Comparison of ENCODE assay signal across 8 mouse cellular contexts in genomic region chr12:51690893-51691844, GRCm38 (mm10). TPM values are rescaled to one million over a fixed set of nuclear protein-coding genes. Genes with fewer than 3 reads are reported as not detected.
DNase-seq lines count a peak whose midpoint lies in the region; ATAC-seq lines count a peak whose summit lies in the region.

TSS of gene Ap4s1 (plus strand) at chr12:51691033.

- peak; percentile 81 for DNase-seq in CD4-positive, CD25-positive, alpha-beta regulatory T cell, adult 2 months (ENCODE audit: low read depth, low spot score)
- DNase-seq in forebrain, embryonic 10.5 days (ENCODE audit: extremely low spot score, low spot score): peak; percentile 82
- peak; percentile 81 for DNase-seq in kidney, postnatal 14 days
- peak; percentile 83 for DNase-seq in neural tube, embryonic 11.5 days (ENCODE audit: low spot score)

- peak within 1 kb of the TSS; percentile 94 for H3K27ac ChIP-seq in brown adipose tissue, adult 24 weeks (replicated peaks; ENCODE audit: low read depth, low read length)
- peak within 1 kb of the TSS; percentile 100 for H3K27ac ChIP-seq in forebrain, embryonic 10.5 days
- H3K27ac ChIP-seq in heart, embryonic 14.5 days (replicated peaks in 1 of 2; ENCODE audit: control insufficient read depth in 1 of 2, insufficient read depth in 1 of 2, low read depth in 2 of 2, low read length in 2 of 2): peak within 1 kb of the TSS; percentile 99 to 100
- peak within 1 kb of the TSS; percentile 99 for H3K27ac ChIP-seq in liver, embryonic 15.5 days (replicated peaks)
- peak within 1 kb of the TSS; percentile 100 for H3K27ac ChIP-seq in neural tube, embryonic 11.5 days (ENCODE audit: low read depth, low read length)
- peak within 1 kb of the TSS; percentile 100 for H3K27ac ChIP-seq in stomach, embryonic 16.5 days (ENCODE audit: low read length)

- no peaks in the 10 kb centered on the region for H3K27me3 ChIP-seq in forebrain, embryonic 10.5 days (ENCODE audit: poor library complexity, severe bottlenecking)
- H3K27me3 ChIP-seq in heart, embryonic 14.5 days (ENCODE audit: control insufficient read depth, insufficient read depth, low read length): no peaks in the 10 kb centered on the region
- H3K27me3 ChIP-seq in liver, embryonic 15.5 days: no peaks in the 10 kb centered on the region
- no peaks in the 10 kb centered on the region for H3K27me3 ChIP-seq in neural tube, embryonic 11.5 days (ENCODE audit: control insufficient read depth, insufficient read depth, low read length)
- H3K27me3 ChIP-seq in stomach, embryonic 16.5 days (ENCODE audit: control insufficient read depth, insufficient read depth, low read length): no peaks in the 10 kb centered on the region

- H3K4me1 ChIP-seq in brown adipose tissue, adult 24 weeks (ENCODE audit: control insufficient read depth, insufficient read depth, insufficient read length, low read length): peaks cover 20% of the 10 kb centered on the region
- H3K4me1 ChIP-seq in forebrain, embryonic 10.5 days: peaks cover 32% of the 10 kb centered on the region
- H3K4me1 ChIP-seq in heart, embryonic 14.5 days (ENCODE audit: control insufficient read depth in 2 of 2, insufficient read depth in 2 of 2, low read length in 2 of 2): peaks cover 5 to 36% of the 10 kb centered on the region in 2 experiments; a peak in 3 of 4 replicates
- peaks cover 53% of the 10 kb centered on the region for H3K4me1 ChIP-seq in liver, embryonic 15.5 days (replicated peaks)
- H3K4me1 ChIP-seq in neural tube, embryonic 11.5 days (ENCODE audit: control insufficient read depth, insufficient read depth, low read length): no peaks in the 10 kb centered on the region; the same call in 1 of the 2 replicates
- H3K4me1 ChIP-seq in stomach, embryonic 16.5 days (ENCODE audit: control insufficient read depth, insufficient read depth, low read length): peaks cover 16% of the 10 kb centered on the region

- H3K36me3 ChIP-seq in forebrain, embryonic 10.5 days (replicated peaks): 0 out of 2 replicates have a peak, but pooled peaks cover 5% of the 10 kb centered on the region
- H3K36me3 ChIP-seq in heart, embryonic 14.5 days (ENCODE audit: control insufficient read depth, insufficient read depth, low read length): no peaks in the 10 kb centered on the region
- no peaks in the 10 kb centered on the region for H3K36me3 ChIP-seq in liver, embryonic 15.5 days (replicated peaks)
- H3K36me3 ChIP-seq in neural tube, embryonic 11.5 days (ENCODE audit: control insufficient read depth, insufficient read depth, low read length): no peaks in the 10 kb centered on the region
- H3K36me3 ChIP-seq in stomach, embryonic 16.5 days (ENCODE audit: control insufficient read depth, insufficient read depth, low read length): no peaks in the 10 kb centered on the region

- peak within 1 kb of the TSS; percentile 100 for H3K9ac ChIP-seq in heart, embryonic 14.5 days (ENCODE audit: low read length)
- peak within 1 kb of the TSS; percentile 100 for H3K9ac ChIP-seq in liver, embryonic 15.5 days
- peak within 1 kb of the TSS; percentile 99 for H3K9ac ChIP-seq in neural tube, embryonic 11.5 days (ENCODE audit: low read length)
- peak within 1 kb of the TSS; percentile 100 for H3K9ac ChIP-seq in stomach, embryonic 16.5 days (ENCODE audit: low read length)

- H3K4me2 ChIP-seq in heart, embryonic 14.5 days (ENCODE audit: low read length): peak within 1 kb of the TSS; percentile 70
- peak within 1 kb of the TSS; percentile 69 for H3K4me2 ChIP-seq in liver, embryonic 15.5 days
- H3K4me2 ChIP-seq in neural tube, embryonic 11.5 days (ENCODE audit: low read depth): peak within 1 kb of the TSS; percentile 78
- H3K4me2 ChIP-seq in stomach, embryonic 16.5 days (ENCODE audit: low read depth, low read length): peak within 1 kb of the TSS; percentile 83

- no peaks in the 10 kb centered on the region for H3K9me3 ChIP-seq in forebrain, embryonic 10.5 days
- no peaks in the 10 kb centered on the region for H3K9me3 ChIP-seq in heart, embryonic 14.5 days (ENCODE audit: control insufficient read depth, low read length)
- no peaks in the 10 kb centered on the region for H3K9me3 ChIP-seq in liver, embryonic 15.5 days (replicated peaks)
- H3K9me3 ChIP-seq in neural tube, embryonic 11.5 days (ENCODE audit: control insufficient read depth, low read length): no peaks in the 10 kb centered on the region
- H3K9me3 ChIP-seq in stomach, embryonic 16.5 days (replicated peaks; ENCODE audit: control insufficient read depth, low read length): no peaks in the 10 kb centered on the region

- H3K4me3 ChIP-seq in brown adipose tissue, adult 24 weeks (ENCODE audit: insufficient read depth, low read depth, low read length): peak within 1 kb of the TSS; percentile 90
- H3K4me3 ChIP-seq in forebrain, embryonic 10.5 days: peak within 1 kb of the TSS; percentile 97
- H3K4me3 ChIP-seq in heart, embryonic 14.5 days (ENCODE audit: control insufficient read depth in 1 of 2, insufficient read depth in 1 of 2, low read depth in 1 of 2, low read length in 2 of 2): peak within 1 kb of the TSS; percentile 92 to 99
- H3K4me3 ChIP-seq in liver, embryonic 15.5 days (replicated peaks): peak within 1 kb of the TSS; percentile 100
- peak within 1 kb of the TSS; percentile 98 for H3K4me3 ChIP-seq in neural tube, embryonic 11.5 days (ENCODE audit: low read depth, low read length)
- peak within 1 kb of the TSS; percentile 92 for H3K4me3 ChIP-seq in stomach, embryonic 16.5 days (replicated peaks; ENCODE audit: low read length)

- under 1% methylated on average over 103 of the region's 108 CpGs for WGBS in forebrain, embryonic 10.5 days
- under 1% methylated on average over 101 of the region's 108 CpGs for WGBS in heart, embryonic 14.5 days
- WGBS in liver, embryonic 15.5 days (ENCODE audit: insufficient replicate concordance): under 1% methylated on average over 108 of the region's 108 CpGs
- WGBS in neural tube, embryonic 11.5 days: under 1% methylated on average over 64 of the region's 108 CpGs
- under 1% methylated on average over 104 of the region's 108 CpGs for whole genome bisulfite sequencing in stomach, embryonic 16.5 days

- peak; percentile 59 for ATAC-seq in heart, embryonic 14.5 days (ENCODE audit: insufficient number of reproducible peaks, insufficient read depth, low FRiP score, low read depth)
- ATAC-seq in liver, embryonic 15.5 days (ENCODE audit: insufficient read depth): peak; percentile 68
- peak; percentile 86 for ATAC-seq in neural tube, embryonic 11.5 days (ENCODE audit: insufficient read depth, low FRiP score, low TSS enrichment)
- ATAC-seq in stomach, embryonic 16.5 days (ENCODE audit: insufficient read depth, low FRiP score): peak; percentile 59

RNA-seq across cellular contexts. Expression of gene Ap4s1, which starts in this region (rescaled TPM):
- polyA plus RNA-seq in brown adipose tissue, adult 24 weeks (2012; ENCODE audit: insufficient read depth, insufficient read length, missing spikeins): 76.3 and 112 TPM in 2 replicates
- polyA plus RNA-seq in forebrain, embryonic 10.5 days (2016; fragmentation: Nextera tagmentation; extraction: Ambion mirVana): 40.3 and 41.7 TPM in 2 replicates
- polyA plus RNA-seq in heart, embryonic 14.5 days (2014; fragmentation: Nextera tagmentation; extraction: Ambion mirVana): 42.0 and 43.1 TPM in 2 replicates
- 11.3 and 13.7 TPM in 2 replicates for polyA plus RNA-seq in liver, embryonic 15.5 days (2015; fragmentation: Nextera tagmentation; extraction: Ambion mirVana)
- 44.2 and 50.1 TPM in 2 replicates for polyA plus RNA-seq in neural tube, embryonic 11.5 days (2014; fragmentation: Nextera tagmentation; extraction: Ambion mirVana)
- polyA plus RNA-seq in stomach, embryonic 16.5 days (2015; fragmentation: Nextera tagmentation; extraction: Ambion mirVana): 18.5 and 22.9 TPM in 2 replicates

Comparison
In these comparisons a context has a peak if more than half of its experiments do, and no peak if none do; other contexts are left out.
1. Peak in every context shown above with its lines: DNase-seq, ATAC-seq, H3K4me3 ChIP-seq and H3K27ac ChIP-seq.